Mouse (Mus musculus) cortical plate, adult 2 months (tissue): ENCODE data around the gene Ripor3.

Experiments
- CTCF ChIP-seq: fragments of 200-500 bp; IDR thresholded peaks from 2 replicates; pipeline ENCODE4 v1.5.1; 2011; ENCODE audit warnings: mild to moderate bottlenecking, control low read depth, low read length; ENCODE audit not compliant: insufficient read depth; ENCODE audit errors: extremely low read depth
- POLR2A ChIP-seq: fragments of 200-500 bp; IDR thresholded peaks from 2 replicates; pipeline ENCODE4 v1.6.1; 2011; ENCODE audit warnings: mild to moderate bottlenecking, low read length, control low read depth; ENCODE audit not compliant: insufficient read depth; ENCODE audit errors: extremely low read depth

- TF ChIP-seq CTCF (no peak), POLR2A (no peak)
Measured at GRCm38 (mm10) chr2:167948047-167948446, 62.4 kb downstream of the Ripor3 start.
